Mouse (Mus musculus) hindbrain, embryonic 15.5 days (tissue): ENCODE data around the gene Bmp8b. TPM values are rescaled to one million over a fixed set of nuclear protein-coding genes. Genes with fewer than 3 reads are reported as not detected.
A peak's percentile ranks its signal among the peaks of the same experiment; 100 is the strongest.
"Not testable (repeated sequence)": the region's sequence is repeated elsewhere in the genome, so short reads cannot be mapped to it uniquely, and the experiment has no call there.

Source experiments
- ATAC-seq: fragments of 200-750 bp; cut with Nextera tagmentation; 2 replicates; pipeline ENCODE4 v1.8.0; 2017; ENCODE audit warnings: low read depth, moderate number of reproducible peaks, moderate TSS enrichment; ENCODE audit not compliant: low FRiP score
- H3K27ac ChIP-seq: fragments of 300-500 bp; sonication (generic); replicated peaks from 2 replicates; pipeline ENCODE4 v1.5.1; 2015; ENCODE audit warnings: mild to moderate bottlenecking, inconsistent platforms
- H3K27me3 ChIP-seq: fragments of 300-500 bp; sonication (generic); 2 replicates; pipeline ENCODE4 v1.6.1; 2015; ENCODE audit warnings: control low read depth, inconsistent platforms
- H3K36me3 ChIP-seq: fragments of 300-500 bp; sonication (generic); 2 replicates; pipeline ENCODE4 v1.6.1; 2015; ENCODE audit warnings: control low read depth, inconsistent platforms
- H3K4me1 ChIP-seq: fragments of 300-500 bp; sonication (generic); replicated peaks from 2 replicates; pipeline ENCODE4 v1.6.1; 2015; ENCODE audit warnings: control low read depth, inconsistent platforms
- H3K4me2 ChIP-seq: fragments of 300-500 bp; sonication (generic); 2 replicates; pipeline ENCODE4 v1.6.1; 2015; ENCODE audit warnings: moderate library complexity, mild to moderate bottlenecking, inconsistent platforms
- H3K4me3 ChIP-seq: fragments of 300-500 bp; sonication (generic); 2 replicates; pipeline ENCODE4 v1.5.1; 2015; ENCODE audit warnings: mild to moderate bottlenecking, inconsistent platforms
- H3K9ac ChIP-seq: fragments of 300-500 bp; sonication (generic); 2 replicates; pipeline ENCODE4 v1.6.1; 2015; ENCODE audit warnings: inconsistent platforms
- H3K9me3 ChIP-seq: fragments of 300-500 bp; sonication (generic); 2 replicates; pipeline ENCODE4 v1.6.1; 2016; ENCODE audit warnings: control low read depth, inconsistent platforms
- WGBS: fragments of 180-500 bp; shearing (Covaris S2); methylation state at CpG from one replicate; pipeline ENCODE4 v1.1.7; 2015; 5-methylcytosine and 5-hydroxymethylcytosine counted together
- polyA plus RNA-seq: library from polyadenylated mRNA; unstranded; fragments of >200 nt; fragmentation: Nextera tagmentation; extraction: Ambion mirVana; gene quantifications from 2 replicates; pipeline ENCODE4 v1.2.1, GENCODE M21; 2015

The Bmp8b gene
- polyA plus RNA-seq, 1 experiment from 2014 or later = 0.34 TPM

DNA sequence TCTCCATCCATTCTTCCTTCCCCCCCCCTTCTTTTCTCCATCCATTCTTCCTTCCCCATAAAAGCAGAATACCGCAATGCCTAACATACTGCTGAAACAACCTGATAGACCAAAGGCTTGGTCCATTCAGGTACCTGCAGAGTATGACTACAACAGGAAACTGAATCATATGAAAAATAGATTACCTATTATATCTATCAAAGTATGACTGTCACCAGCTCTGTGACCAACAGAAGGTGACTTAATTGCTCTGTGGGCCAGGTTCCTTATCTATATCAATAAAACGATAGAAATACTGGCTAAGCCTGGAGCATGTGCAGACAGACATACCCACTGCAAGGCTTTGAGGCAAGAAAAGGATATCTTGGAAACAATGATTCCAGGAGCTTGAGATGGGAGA, 50.5 kb downstream of the Bmp8b start:
- no peak overlapping the region for H3K27ac ChIP-seq
- no peaks in the 10 kb centered on the region for H3K4me1 ChIP-seq
- no peaks in the 10 kb centered on the region for H3K9me3 ChIP-seq
- no peak for ATAC-seq
- H3K9ac ChIP-seq = no peak overlapping the region
- WGBS = 58% methylated on average over 2 of the region's 2 CpGs
- no peak overlapping the region for H3K4me3 ChIP-seq
- no peak overlapping the region for H3K4me2 ChIP-seq
- no peaks in the 10 kb centered on the region for H3K36me3 ChIP-seq
- no peaks in the 10 kb centered on the region for H3K27me3 ChIP-seq

DNA sequence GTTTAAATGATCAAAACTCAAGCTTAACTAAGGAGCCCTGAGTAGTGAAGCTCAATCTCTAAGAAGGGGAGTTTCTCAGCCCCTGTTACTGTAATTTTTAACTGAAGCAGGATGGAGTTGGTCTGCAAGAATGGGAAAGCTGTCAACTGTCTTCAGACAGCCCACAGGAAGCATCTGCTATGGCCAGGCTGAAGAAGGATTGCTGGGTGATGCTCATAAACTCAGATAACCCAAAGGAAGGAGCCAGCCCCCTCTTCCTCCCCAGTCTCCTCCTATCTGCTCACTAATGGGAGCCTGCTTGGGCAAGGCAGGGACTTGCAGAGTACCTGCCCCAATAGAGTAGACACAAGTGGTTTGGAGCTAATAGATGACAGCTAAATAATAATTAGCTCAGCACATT, 50.9 kb downstream of the Bmp8b start:
- H3K4me1 ChIP-seq = no peaks in the 10 kb centered on the region
- H3K4me3 ChIP-seq = no peak overlapping the region
- no peaks in the 10 kb centered on the region for H3K9me3 ChIP-seq
- no peak for ATAC-seq
- H3K27ac ChIP-seq = no peak overlapping the region
- H3K4me2 ChIP-seq = no peak overlapping the region
- H3K9ac ChIP-seq = no peak overlapping the region
- no peaks in the 10 kb centered on the region for H3K36me3 ChIP-seq
- no peaks in the 10 kb centered on the region for H3K27me3 ChIP-seq

- H3K4me1 ChIP-seq = 0 out of 2 replicates have a peak, but pooled peaks cover 4% of the 10 kb centered on the region
- H3K36me3 ChIP-seq = no peaks in the 10 kb centered on the region
- H3K9me3 ChIP-seq = no peaks in the 10 kb centered on the region
- ATAC-seq = no peak
- no peak overlapping the region for H3K27ac ChIP-seq
- no peaks in the 10 kb centered on the region for H3K27me3 ChIP-seq
- 80% methylated on average over 6 of the region's 6 CpGs for WGBS
- H3K4me2 ChIP-seq = no peak overlapping the region
- no peak overlapping the region for H3K9ac ChIP-seq
- no peak overlapping the region for H3K4me3 ChIP-seq
These were observed 55.6 kb downstream of the Bmp8b start for GRCm38 (mm10) chr4:123160571-123160970.

DNA sequence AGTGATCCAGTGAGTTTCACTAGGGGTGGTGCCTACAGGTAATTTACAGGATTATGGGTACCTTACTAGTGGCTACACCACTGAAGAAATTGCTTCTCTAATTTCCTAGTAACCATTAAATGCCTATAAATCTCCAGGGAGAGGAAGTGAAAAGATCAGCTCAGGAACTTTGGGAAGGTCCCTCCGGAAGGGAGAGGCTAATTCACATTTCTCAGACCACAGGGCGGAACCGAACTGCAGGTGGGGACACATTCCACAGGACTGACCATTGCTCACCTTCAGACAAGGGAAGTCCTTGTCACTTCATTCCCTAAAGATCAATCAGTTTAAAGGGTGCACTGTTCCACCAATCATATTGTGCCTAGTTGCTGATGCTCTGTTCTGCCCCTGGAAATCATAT, 56.3 kb downstream of the Bmp8b start:
- not testable (repeated sequence) for H3K36me3 ChIP-seq, ATAC-seq, H3K27me3 ChIP-seq, H3K9me3 ChIP-seq, H3K4me2 ChIP-seq, H3K4me1 ChIP-seq, H3K27ac ChIP-seq, H3K4me3 ChIP-seq, H3K9ac ChIP-seq
- 84% methylated on average over 3 of the region's 3 CpGs for WGBS

DNA sequence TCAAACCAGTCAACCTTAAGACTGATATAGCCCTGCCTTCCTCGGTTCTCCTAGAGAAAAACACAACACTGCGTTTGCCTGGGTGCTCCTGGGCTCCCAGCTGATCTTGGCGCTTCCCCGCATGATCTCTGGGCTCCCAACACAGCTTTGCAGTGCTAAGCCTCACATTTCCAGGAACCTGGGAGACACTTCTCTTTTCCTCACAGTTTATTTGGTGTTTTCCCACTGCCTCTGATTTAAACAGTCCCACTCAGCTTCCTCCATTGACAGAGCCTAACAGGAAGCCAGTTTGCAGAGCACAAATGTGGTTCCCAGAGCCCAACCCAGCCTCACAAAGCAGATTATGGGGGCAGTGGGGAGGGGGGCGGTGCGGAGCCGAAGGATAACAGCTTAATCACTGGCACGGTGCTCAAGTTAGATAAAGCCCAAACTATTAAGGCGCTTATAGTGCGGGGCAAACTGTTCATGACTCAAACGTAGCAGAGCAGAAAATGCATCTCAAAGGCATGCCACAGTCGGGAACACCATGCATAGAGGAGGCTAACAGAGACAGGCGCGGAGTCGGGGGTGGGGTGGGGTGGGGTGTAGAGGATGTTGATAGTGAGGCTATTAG, 57.4 kb downstream of the Bmp8b start:
- Histone ChIP-seq H3K4me3 (no peak overlapping the region), H3K27me3 (no peaks in the 10 kb centered on the region), H3K27ac (no peak overlapping the region), H3K4me2 (peak overlapping the region; percentile 42), H3K4me1 (0 out of 2 replicates have a peak, but pooled peaks cover 4% of the 10 kb centered on the region), H3K9ac (no peak overlapping the region), H3K9me3 (no peaks in the 10 kb centered on the region), H3K36me3 (no peaks in the 10 kb centered on the region)
- ATAC-seq = no peak
- WGBS = 21% methylated on average over 15 of the region's 15 CpGs

- 0 out of 2 replicates have a peak, but pooled peaks cover 4% of the 10 kb centered on the region for H3K4me1 ChIP-seq
- no peak overlapping the region for H3K4me2 ChIP-seq
- H3K27ac ChIP-seq = no peak overlapping the region
- no peak overlapping the region for H3K4me3 ChIP-seq
- WGBS = 88% methylated on average over 15 of the region's 15 CpGs
- no peaks in the 10 kb centered on the region for H3K27me3 ChIP-seq
- no peak for ATAC-seq
- no peaks in the 10 kb centered on the region for H3K9me3 ChIP-seq
- H3K36me3 ChIP-seq = no peaks in the 10 kb centered on the region
- no peak overlapping the region for H3K9ac ChIP-seq
These were observed 59.2 kb downstream of the Bmp8b start for GRCm38 (mm10) chr4:123164157-123164556.

- no peak overlapping the region for H3K9ac ChIP-seq
- H3K4me2 ChIP-seq = no peak overlapping the region
- no peak for ATAC-seq
These were observed 66.8 kb downstream of the Bmp8b start for GRCm38 (mm10) chr4:123171811-123172210.

More at GRCm38 (mm10) chr4:123171811-123172210, 66.8 kb downstream of the Bmp8b start:
- Histone ChIP-seq H3K4me3 (no peak overlapping the region), H3K27ac (no peak overlapping the region), H3K9me3 (no peaks in the 10 kb centered on the region), H3K4me1 (no peaks in the 10 kb centered on the region), H3K36me3 (no peaks in the 10 kb centered on the region), H3K27me3 (no peaks in the 10 kb centered on the region)

Other genes starting within 250 kb of the Bmp8b start
- gene Cap1, start 219.1 kb upstream of the Bmp8b start, polyA plus RNA-seq = 67.8 and 72.8 TPM in 2 replicates
- 28.8 and 32.3 TPM in 2 replicates for gene Mfsd2a, start 144.0 kb upstream of the Bmp8b start, polyA plus RNA-seq
- gene Mycl, start 109.5 kb upstream of the Bmp8b start, polyA plus RNA-seq = 63.0 and 66.3 TPM in 2 replicates
- 21.6 and 21.7 TPM in 2 replicates for gene Trit1, start 88.6 kb upstream of the Bmp8b start, polyA plus RNA-seq
- gene Oxct2b, start 11.1 kb downstream of the Bmp8b start, polyA plus RNA-seq = 0.37 and 0.64 TPM in 2 replicates
- 57.2 TPM in 2 replicates for gene Ppie, start 34.8 kb downstream of the Bmp8b start, polyA plus RNA-seq
- gene Hpcal4, start 78.1 kb downstream of the Bmp8b start, polyA plus RNA-seq = 40.1 and 44.3 TPM in 2 replicates
- gene Nt5c1a, start 96.3 kb downstream of the Bmp8b start, polyA plus RNA-seq = 0.16 and 0.30 TPM in 2 replicates
- gene Heyl, start 128.4 kb downstream of the Bmp8b start, polyA plus RNA-seq = 6.4 and 6.5 TPM in 2 replicates
- gene Pabpc4, start 157.2 kb downstream of the Bmp8b start, polyA plus RNA-seq = 27.7 and 32.2 TPM in 2 replicates
- gene Oxct2a, start 218.5 kb downstream of the Bmp8b start, polyA plus RNA-seq = not detected in 2 replicates
- 0.21 and 0.23 TPM in 2 replicates for gene Bmp8a, start 238.1 kb downstream of the Bmp8b start, polyA plus RNA-seq